Mouse (Mus musculus) mature B cell (primary cell): Measurements from ENCODE around the gene Kcnmb3.

Experiments used
- in situ Hi-C: fragments of 300-500 bp; cut with MboI; formaldehyde crosslinking; loops from 2 replicates; pipeline ENCODE4 v1.14.3; 2019

Kcnmb3 gene

GRCm38 (mm10) chr3:32495856-32496710 is 4.1 kb upstream of the Kcnmb3 start:
- in situ Hi-C loops, result no loop called here

GRCm38 (mm10) chr3:32495088-32495770 is 3.2 kb upstream of the Kcnmb3 start:
- in situ Hi-C loops, result no loop called here

DNA sequence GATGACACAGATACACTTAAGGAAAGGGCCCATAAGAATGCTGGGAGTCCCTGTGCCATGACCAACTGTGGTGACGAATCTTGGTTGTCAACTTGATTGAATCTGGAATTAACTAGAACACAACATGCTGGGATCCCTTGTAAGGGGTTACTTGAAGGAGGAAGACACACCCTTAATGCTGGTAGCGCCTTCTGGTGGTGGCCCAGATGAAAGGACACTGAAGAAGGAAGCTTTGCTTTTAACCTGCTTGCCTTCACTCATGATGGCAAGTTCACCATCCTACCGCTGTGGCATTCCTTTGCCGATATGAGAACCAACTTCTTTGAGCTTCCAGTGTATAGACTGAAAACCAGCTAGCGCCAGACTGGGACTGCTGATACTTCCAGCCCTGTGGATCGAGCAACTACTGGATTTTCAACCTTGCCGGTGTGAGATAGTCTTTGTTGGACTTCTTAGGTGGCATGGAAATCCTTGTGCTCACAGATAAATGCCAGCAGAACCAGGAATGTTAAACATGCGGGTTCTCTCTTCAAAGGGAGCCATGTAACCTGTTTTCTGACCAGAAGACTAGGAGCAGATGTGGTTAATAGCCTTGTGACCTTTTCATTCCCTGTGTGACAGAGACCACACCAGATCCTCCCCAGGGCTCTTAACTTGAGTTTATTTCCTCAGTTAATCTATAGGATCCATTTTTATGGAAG is 2.5 kb upstream of the Kcnmb3 start:
- in situ Hi-C loops, result no loop called here

GRCm38 (mm10) chr3:32490928-32491315 is 1.1 kb downstream of the Kcnmb3 start:
- in situ Hi-C loops, result no loop called here

- in situ Hi-C loops, result no loop called here
These were observed 1.7 kb downstream of the Kcnmb3 start for GRCm38 (mm10) chr3:32490076-32490927.

DNA sequence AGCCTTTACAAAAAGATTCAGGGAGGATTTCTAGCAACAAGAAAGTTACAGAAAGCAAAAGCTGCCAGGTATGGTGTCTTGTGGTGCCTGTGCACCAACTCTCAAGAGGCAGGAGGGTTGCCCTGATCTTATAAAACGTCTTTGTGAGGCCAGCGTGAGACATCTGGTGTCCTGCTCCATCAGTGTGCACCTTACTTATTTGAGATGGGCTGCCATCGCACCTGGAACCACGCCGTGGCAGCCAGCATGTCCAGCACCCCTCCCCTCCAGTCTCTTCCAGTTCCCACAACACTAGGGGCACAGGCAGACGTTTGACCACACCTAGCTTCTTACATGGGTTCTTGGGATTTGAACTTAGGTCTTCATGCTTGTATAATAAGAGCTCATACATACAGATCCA is 3.9 kb downstream of the Kcnmb3 start:
- in situ Hi-C loops, result no loop called here

- in situ Hi-C loops, result no loop called here
These were observed 5.5 kb downstream of the Kcnmb3 start for GRCm38 (mm10) chr3:32486543-32486942.

DNA sequence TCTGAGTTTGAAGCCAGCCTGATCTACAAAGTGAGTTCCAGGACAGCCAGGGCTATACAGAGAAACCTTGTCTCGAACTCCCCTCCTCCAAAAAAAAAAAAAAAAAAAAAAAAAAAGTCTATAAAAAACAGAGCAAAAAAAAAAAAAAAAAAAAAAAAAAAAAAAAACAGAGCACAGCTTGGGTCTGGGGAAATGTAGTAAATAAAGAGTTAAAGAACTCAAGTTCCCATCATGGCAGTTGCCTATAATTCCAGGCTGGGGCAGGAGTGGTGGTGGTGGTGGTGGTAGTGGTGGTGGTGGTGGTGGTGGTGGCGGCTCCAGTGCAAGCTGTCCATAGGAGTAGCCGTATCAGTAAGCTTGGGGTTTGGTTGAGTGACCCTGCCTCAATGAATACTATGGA is 9.0 kb downstream of the Kcnmb3 start:
- in situ Hi-C loops, result no loop called here

- in situ Hi-C loops, result no loop called here
These were observed 12.1 kb downstream of the Kcnmb3 start for GRCm38 (mm10) chr3:32479961-32480360.

DNA sequence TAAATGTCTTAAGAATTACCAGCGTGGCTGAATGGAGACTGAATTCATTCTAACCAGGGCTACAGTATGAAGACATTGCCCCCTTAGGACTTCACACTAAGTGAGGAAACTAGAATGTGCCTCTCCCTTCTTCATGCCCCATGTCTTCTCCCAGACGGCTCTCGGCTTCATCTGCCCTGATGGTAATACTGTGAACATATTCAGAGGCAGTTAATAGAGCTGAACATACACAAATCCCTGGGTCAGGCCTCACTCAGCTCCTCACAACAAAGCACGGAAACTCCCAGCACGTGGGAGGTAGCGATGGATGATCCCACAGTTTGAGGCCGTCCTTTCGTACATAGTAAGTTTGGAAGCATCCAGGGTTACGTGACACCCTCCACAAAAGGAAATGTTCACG is 18.8 kb downstream of the Kcnmb3 start:
- in situ Hi-C loops, result no loop called here

GRCm38 (mm10) chr3:32472191-32472900 is 19.7 kb downstream of the Kcnmb3 start:
- in situ Hi-C loops, result no loop called here

DNA sequence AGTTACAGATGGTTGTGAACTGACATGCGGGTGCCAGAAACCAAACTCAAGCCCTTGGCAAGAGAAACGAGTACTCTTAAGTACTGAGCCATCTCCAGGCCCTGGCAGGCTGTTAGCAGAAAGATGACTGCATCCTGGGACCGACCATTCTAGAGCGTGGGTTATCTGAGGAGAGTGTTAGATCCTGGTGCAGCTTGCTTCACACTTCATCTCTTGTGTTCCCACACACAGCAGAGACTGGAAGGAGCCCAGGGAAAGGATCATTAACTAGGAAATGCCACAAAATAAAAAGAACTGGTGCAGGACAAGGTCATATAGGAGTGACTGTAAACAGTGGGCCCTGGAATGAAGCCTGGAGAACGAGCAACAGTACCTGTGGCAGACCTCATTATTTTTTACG is 20.9 kb downstream of the Kcnmb3 start:
- in situ Hi-C loops, result no loop called here

DNA sequence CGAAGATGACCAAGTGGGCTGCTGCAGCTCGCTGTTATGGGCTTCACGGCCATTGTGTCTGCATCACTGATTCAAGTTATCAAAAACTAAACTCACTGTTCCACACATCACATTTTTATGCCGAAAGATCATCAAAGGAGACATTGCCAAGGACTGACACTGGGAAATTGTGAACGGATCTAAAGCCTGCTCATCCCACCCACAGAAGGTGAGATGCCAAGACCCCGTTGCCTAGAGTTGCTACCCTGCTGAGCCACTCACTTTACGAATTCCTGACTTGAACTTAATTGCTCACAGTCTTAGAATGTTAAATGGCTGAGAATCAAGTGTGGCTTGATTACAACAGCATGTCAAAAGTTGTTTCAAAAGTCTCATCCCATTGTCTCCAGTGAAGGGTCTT is 21.6 kb downstream of the Kcnmb3 start:
- in situ Hi-C loops, result no loop called here

- in situ Hi-C loops, result no loop called here
These were observed 23.6 kb downstream of the Kcnmb3 start for GRCm38 (mm10) chr3:32468411-32468810.

DNA sequence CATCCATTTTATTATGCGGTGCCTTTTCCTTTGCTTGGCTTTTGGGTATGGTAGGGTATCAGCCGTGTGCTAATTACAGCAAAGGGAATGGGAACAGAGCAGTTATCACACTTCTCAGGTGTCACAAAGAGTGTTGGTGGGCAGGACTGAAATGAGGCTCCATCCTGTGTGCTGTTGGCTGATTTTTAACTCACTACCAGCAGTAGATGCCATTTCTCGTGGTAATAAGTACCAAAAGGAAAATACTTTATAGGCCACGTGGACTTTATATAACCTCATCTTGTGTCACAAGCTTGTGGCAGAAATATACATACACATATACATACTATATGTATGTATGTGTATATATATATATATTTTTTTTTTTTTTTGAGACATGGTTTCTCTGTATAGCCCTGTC is 24.7 kb downstream of the Kcnmb3 start:
- in situ Hi-C loops, result no loop called here

- in situ Hi-C loops, result loop anchor here (10.0 kb wide), 1 partner anchor 45 kb away; no protein-coding TSS in a partner anchor
These were observed 32.3 kb downstream of the Kcnmb3 start for GRCm38 (mm10) chr3:32459777-32460176.

GRCm38 (mm10) chr3:32454329-32455021 is 37.6 kb downstream of the Kcnmb3 start:
- in situ Hi-C loops, result loop anchor here (10.0 kb wide), 1 partner anchor 50 kb away; no protein-coding TSS in a partner anchor

DNA sequence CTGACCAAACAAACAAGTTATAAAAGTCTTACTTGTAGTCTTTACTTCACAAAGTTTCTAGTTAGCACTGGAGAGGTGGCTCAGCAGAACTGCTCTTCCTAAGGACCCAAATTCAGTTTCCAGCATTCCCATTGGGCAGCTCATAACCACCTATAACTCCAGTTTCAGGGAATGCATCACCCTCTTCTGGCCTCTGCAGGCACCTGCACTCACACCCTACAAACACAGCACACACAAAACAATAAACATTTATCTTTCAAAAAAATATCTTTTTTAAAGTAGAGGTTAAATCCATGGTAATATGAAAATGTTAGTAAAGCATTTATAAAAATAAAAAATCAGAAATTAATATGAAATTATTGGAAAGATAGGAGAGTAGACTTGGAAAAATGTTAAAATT is 50.3 kb downstream of the Kcnmb3 start:
- in situ Hi-C loops, result no loop called here

DNA sequence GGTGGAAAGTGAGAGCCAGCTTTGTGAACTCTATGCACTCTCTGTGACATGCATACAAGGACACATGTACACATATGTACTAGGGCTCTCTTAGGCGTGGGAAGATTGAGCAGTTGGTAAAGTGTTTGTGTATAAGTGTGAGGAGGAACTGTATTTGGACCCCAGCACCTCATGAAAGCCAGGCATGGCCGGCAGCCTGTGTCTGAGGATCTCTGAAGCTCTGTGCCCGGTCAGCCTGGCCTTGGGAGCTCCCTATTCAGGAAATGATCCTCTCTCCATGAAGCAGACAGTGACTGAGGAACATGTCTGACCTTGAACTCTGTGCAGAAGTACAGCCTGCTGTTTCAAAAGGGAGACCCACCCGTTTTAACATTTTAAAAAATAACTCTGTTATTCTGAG is 53.3 kb downstream of the Kcnmb3 start:
- in situ Hi-C loops, result no loop called here

- in situ Hi-C loops, result no loop called here
These were observed 54.2 kb downstream of the Kcnmb3 start for GRCm38 (mm10) chr3:32437820-32438219.
